Mouse (Mus musculus) adrenal gland, postnatal 10 days (tissue): ENCODE data around the gene Adgre5. TPM values are rescaled to one million over a fixed set of nuclear protein-coding genes. Genes with fewer than 3 reads are reported as not detected.

Source experiments
- DNase-seq: peaks from one replicate; pipeline ENCODE4 v3.0.0; 2021; ENCODE audit warnings: mixed read lengths
- total RNA-seq, 2 experiments: library from RNA; stranded (reverse); gene quantifications; 2 replicates each; pipeline ENCODE4 v1.2.3; 2021

The Adgre5 gene
- total RNA-seq, 2 experiments from 2014 or later: 53.8 to 63.0 TPM

DNA sequence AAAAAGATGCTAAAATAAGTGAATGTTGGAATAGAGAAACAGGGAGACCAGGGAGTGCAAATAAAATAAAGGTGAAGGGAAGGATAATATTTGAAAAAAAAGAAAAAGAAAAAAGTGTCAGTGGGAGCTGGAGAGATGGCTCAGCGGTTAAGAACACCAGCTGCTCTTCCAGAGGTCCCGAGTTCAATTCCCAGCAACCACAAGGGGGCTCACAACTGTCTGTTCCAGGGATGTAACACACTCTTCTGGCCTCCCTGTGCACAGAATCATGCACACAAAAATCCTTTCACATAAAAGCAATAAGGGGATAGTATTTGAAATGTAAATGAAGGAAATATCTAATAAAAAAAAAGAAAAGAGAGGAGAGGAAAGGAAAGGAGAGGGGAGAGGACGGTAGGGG, 13.0 kb upstream of the Adgre5 start:
- DNase-seq: no peak

DNA sequence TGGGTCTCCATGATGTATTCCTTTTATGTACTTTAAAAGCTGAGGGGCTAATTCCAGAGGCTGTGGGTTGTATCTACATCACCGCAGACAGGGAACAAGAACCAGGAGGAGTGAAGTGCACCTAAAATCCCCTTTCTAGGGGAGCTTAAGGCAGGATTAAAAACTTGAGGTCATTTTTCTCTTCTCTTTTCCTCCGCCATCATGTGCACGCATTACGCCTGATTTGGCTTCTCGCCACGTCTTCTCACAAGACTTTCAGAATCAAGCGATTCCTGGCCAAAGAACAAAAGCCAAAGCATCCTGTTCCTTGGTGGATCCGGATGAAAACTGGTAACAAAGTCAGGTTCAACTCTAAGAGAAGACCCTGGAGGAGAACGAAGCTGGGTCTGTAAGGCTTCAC, 8.1 kb upstream of the Adgre5 start:
- no peak for DNase-seq

DNA sequence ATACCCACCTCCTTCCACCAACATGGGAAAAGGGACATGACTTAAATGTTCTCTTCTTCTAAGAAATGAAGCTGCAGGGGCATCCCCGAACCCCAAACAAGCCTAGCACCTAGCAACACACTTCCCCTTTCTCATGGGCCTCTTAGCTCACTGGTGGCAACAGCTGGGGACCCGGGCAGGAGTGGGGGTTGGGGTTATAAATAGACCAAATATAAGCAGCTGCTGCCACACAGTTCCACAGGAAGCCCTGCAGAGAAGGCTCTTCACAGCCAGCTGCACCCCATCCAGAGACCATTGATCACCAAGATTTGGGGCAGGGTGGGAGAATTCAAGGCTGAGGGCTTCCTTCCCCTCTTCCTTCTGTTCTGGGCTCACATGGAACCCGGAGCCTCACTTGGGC, 7.6 kb upstream of the Adgre5 start:
- DNase-seq: no peak

DNA sequence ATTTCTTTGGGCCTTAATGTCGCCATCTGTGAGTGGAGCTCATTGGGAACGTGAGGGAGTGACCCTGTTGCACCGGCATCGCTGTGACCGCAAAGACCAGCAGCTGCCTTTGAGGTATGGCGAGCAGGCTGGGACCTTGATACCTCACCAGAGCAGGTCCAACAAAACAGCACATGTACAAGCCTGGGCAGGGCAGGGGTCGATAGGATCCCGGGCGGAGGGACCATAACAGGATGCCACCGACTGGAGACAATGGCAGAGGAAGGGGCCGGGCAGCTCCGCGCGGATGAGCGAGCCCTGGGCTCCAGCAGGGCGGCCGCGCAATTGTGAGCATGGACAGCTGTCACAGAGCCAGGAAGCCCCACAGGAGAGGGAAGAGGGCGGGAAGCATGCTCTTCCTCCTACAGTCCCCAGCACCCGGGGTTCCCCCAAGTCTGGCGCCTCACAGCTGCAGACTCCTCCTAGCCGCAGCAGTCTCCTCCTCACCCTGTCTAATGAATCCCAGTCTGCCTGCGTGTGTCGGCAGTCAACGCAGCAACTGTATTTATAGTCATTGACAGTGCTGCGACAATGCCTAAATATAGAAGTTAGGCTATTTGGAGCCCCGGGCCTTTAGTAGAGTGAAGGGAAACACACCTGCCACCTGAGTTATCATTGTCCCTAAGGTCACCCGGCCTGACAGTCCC, 6.7 kb upstream of the Adgre5 start:
- peak; percentile 66 for DNase-seq

GRCm38 (mm10) chr8:83744070-83744469, 2.9 kb upstream of the Adgre5 start:
- DNase-seq: peak; percentile 46

DNA sequence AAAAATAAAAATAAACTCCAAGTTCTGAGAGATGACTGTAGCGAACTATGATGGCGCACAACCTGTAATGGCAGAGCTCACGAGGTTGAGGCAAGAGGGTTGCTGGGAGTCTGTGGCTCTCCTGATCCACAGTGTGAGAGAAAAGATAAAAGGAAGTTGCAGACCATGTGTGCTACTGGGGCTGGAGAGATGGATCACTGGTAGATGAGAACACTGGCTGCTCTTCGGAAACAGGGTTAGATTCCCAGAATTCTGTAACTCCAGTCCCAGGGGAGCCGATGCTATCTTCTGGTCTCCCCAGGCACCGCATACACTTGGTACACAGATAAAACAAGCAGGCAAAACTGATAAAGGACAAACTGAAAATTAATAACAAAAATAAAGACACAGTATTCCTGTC, 1.8 kb upstream of the Adgre5 start:
- no peak for DNase-seq

DNA sequence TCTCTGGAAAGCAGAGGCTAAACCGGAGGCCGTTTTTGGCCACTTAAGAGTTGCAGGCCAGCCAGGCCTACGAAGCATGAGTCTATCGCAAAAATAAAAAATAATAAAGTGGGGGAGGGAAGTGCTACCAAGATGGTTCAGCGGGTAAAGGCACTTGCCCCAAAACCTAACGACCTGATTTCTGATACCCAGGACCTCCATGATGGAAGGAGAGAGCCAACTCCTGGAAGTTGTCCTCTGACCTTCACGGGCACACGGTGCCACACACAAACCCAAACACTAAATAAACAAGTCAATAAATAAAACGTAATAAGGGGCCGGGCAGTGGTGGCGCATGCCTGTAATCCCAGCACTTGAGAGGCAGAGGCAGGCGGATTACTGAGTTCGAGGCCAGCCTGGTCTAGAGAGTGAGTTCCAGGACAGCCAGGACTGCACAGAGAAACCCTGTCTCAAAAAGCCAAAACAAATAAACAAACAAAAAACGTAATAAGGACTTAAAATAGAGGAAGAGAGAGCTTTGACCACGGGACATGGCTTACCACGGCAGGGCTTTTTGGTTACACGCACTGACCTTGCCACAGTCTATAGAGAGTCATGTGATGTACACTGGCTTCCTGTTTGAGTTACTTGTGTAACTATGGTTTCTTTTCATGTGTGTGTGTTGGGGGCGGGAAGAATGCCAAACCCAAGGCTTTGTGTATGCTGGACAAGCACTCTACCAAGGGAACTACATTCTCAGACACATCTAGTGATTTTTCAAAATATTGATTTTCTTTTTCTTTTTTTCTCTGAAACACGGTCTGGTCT, 926 bp upstream of the Adgre5 start:
- no peak for DNase-seq

- no peak for DNase-seq
These were observed 545 bp downstream of the Adgre5 start for GRCm38 (mm10) chr8:83740586-83740975.

DNA sequence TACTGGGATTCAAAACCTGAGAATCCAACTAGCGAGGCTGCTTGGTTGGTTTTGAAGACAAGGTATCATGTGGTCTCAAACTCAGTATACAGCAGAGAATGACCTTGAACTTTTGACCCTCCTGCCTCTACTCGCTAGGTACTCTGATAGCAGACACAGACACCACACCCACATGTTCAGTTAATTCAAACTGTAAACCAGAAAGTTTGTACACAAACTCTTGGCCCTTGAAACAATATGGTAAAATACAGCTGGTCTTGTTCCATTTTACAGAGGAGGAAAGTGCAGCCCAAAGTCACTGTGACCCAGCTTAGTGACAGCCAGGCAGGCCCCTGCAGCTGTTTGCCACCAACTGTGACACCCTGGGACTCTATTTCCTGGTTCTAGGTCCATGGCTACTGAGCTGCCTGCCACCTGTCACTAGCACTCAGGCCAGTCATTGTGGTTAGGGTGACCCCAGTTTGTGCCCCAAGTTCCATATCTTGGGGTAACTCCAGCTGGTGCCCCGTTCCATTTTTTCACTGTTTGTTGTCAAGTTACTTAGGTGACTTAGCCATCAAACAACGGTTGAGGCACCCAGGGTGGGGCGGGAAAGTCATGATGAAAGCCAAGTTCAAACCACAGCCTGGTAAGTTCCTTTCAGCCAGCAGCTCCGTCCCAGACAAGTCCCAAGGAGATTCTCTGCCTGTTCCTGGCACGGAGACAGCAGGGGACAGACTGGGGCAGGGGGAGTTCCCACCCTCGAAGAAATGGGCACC, 1.2 kb downstream of the Adgre5 start:
- no peak for DNase-seq

DNA sequence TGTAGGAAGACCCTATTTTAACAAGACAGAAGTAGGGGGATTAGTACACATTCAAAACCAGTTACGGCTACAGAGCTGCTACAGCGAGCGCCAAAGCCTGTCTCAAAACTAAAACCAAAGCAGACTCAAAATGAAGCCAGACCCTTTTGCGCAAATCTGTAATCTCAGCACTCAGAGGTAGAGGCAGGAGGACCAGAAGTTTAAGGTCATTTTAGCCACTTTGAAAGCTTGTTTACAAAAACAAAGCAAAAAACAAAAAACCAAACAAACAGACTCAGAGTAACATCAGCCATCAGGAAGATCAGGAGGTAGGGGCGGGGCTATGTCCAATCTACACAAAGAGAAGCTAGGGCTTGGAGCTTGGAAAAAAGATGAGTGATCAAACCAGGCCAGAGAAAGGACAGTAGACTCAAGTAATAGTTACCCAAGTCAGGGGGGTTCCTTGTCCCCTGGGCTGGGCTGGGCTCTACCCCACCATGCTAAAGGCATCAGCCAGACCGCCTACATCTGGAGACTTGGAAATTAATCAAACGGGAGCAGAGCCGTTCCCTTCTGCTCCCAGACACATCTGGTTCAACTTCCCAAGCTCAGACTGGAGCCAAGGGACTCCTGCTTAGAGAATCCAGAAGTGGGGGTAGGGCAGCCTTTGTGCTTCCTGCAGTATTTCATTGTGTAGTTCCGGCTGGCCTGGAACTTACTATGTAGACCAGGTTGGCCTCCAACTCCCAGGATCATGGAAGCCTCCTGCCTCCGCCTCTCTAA, 2.0 kb downstream of the Adgre5 start:
- DNase-seq: peak; percentile 7

DNA sequence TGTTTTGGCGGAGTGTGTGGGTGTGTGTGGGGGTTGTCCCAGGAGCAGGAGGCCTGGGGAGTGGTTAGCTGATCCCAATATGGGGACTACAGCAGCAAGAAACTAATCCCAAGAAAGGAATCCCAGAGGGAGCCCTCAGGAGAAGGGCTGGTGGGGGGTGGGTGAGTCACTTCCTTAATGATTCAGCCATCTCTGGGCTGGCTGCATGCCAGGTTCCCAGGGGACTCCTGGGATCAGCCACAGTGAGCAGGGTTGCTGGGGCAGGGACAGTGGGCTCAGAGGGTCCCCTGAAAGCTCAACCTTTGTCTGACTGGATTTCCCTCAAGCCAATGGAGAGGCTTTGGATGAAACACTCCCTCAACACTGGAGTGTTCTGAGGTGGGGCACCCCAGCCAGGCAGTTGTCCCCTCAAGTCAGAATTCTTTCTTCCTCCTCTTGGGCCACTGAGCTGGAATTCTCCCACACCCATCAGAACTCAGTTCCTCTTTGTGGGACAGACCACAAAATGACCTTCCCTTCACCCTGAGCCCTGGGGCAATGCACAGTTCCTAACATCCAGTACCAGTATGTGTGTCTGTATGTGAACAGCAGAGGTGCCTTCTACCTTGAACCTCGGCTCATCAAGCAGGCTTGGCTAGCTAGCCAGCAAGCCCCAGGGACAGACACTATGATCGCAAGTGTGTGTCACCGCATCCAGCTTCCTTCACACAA, 3.1 kb downstream of the Adgre5 start:
- DNase-seq: peak; percentile 77

DNA sequence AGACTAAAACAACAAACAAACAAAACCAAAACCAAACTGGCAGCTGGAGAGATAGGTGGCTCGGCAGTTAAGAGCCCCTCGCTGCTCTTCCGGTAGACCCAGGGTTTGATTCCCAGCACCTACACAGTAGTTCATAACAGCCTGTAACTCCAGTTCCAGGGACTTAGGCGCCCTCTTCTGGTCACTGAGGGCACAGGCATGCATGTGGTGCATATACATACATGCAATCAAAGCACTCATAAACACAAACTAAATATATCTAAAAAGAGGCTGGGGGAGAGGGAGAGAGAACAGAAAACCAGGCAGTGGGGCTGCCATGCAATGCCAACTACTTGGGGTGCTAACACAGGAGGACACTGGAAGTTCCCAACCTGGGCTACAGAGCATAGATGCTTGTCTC, 3.8 kb downstream of the Adgre5 start:
- no peak for DNase-seq

GRCm38 (mm10) chr8:83736681-83737080, 4.4 kb downstream of the Adgre5 start:
- DNase-seq: no peak

- no peak for DNase-seq
These were observed 8.2 kb downstream of the Adgre5 start for GRCm38 (mm10) chr8:83732919-83733318.

GRCm38 (mm10) chr8:83731906-83732305, 9.2 kb downstream of the Adgre5 start:
- DNase-seq: no peak

DNA sequence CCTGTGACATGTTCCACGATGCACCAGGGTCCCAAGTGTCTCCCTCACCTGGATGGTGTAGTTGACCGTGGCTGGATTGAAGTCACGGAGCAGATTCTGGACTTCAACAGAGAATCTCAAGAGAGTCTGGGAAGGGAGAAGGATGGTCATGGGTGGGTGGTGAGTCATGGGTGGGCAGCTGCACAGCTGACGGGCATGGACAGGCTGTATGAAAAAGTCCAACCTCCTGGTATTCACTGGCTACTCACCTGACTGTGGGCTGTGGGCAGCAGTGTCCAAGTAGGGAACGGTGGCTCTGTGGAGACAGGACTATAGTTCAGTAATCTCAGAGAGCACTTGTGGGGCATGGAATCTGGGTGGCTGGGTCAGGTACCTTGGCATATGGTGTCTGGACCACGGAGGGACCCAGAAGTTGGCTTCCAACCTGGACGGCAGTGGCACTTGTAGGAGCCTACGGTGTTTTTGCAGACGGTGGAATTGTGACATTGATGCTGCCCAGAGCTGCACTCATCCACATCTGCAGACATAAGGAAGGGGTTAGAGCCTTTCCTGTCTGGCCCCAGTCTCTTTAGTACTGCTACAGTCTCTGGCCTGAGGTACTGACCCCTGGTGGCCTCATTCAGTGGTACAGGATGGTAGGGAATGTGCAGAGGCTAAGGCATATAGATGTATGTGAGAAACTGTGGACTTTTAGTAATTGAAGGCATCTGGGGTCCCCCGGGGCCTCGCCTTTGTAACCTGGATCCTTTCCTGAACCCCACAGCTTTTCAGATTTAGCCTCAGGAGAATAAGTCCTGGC, 11.9 kb downstream of the Adgre5 start:
- peak; percentile 67 for DNase-seq

- DNase-seq: no peak
These were observed 15.5 kb downstream of the Adgre5 start for GRCm38 (mm10) chr8:83725521-83726102.

DNA sequence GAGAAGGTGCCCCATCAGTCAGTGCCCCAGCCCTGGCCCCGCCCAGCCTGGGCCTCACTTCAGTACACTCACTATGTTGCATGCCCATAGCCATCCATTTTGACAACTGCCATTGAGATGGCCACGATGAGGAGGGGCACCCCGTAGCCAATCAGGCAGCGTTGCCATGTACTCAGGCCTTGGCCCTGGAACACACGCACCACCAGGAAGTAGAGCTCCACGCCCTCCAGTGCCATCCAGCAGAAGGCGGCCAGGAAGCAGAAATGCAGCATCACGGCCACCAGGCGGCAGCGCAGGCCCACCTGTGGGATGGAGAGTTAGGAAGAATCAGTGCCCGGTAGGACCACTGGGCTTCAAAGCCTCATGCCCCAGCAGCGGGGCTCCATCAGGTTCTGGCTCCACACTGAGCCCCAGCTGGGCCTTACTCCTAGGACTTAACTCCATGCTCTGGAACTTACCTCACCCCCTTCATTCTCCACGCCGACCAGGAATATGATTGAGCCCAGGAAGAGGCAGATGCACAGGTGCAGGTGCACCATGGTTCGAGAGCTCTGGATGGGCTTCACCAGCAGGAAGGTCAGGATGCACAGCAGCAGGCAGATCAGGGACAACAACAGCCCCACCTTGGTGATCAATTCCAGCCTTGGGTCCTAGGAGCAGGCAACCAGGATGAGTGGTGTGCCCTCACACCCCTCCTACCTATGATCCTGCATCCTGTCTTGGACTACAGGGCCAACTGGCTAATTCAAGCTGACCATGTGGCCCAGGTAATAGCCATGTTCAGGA, 16.2 kb downstream of the Adgre5 start:
- peak; percentile 92 for DNase-seq

GRCm38 (mm10) chr8:83723447-83724083, 17.6 kb downstream of the Adgre5 start:
- DNase-seq: no peak
